Mouse (Mus musculus): ENCODE data around the gene Fxyd1.

The Fxyd1 gene

DNA sequence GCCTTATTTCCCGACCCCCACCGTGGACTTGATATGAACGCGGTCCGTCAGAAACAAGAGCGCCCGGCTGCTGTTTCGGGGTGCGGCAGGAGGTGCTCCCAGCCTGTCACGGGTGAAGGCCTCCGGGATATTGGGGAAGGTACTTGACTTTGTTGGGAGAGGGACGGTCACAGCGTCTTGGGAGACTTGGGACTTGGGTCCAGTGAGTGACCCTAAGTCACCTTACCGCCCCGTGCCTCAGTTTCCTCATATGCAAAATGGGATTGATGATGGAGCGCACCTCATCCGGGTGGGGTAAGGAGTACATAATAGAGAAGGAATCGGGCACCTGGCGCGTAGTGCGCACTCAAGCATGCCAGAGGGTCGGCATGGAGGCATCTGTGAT lies 4.8 kb downstream of the Fxyd1 start:
- DNase-seq = no peak

DNA sequence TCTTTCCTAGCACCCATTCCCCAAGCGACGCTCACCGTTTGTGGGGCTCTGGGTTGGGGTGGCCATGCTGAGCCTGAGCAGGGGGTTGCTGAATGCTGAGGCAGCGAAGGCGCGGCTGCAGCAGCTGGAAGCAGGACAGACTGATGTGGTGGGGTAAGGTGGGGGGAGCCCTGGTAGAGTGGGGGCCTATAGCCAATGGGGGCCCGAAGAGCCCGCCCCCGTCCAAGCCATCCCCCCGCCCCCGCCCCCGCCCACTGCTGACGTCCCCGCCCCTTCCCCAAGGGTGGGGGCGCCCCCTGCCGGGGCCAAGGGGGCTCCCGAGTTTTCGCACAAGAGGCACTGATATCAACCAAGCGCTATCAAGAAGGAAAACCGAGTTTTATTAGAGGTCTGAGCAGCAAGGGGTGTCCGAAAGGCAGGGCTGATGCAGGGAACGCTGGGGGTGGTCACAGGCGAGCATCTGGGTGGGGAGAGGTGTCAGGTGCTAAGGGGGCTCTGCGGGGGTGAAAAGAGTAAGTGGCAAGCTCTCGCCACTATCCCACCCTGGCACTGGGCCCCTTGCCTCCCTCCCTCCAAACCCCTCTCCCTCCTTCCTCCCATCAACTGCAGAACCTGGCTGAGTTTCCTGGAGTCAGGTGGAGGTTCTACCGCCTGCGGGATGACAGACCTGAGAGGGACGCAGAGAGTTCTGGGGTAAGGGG lies 5.5 kb downstream of the Fxyd1 start, which contains the start of gene Fxyd7:
TSS of gene Fxyd7 (minus strand) at position 147 of the 701 bp plus-strand sequence.
- DNase-seq = peak; percentile 48 to 53

DNA sequence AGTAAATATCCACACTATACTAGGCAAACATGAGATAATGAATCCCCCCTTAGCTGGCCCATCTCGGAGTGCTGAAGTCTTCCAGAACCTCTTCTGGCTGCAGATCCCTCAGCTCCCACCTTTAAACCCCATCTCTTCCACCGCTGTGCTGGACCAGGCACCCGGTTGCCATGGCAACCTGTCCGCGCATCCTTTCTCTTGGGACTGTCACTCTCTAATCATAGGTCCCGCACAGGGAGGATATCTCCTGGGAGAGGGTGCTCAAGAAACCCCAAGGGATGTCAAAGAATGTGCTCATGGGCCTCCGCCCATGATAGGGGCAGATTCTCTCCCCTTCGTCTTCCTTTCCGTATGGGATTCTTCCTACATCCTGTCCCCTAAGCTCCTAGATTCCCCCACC lies 6.1 kb downstream of the Fxyd1 start:
- DNase-seq = no peak

DNA sequence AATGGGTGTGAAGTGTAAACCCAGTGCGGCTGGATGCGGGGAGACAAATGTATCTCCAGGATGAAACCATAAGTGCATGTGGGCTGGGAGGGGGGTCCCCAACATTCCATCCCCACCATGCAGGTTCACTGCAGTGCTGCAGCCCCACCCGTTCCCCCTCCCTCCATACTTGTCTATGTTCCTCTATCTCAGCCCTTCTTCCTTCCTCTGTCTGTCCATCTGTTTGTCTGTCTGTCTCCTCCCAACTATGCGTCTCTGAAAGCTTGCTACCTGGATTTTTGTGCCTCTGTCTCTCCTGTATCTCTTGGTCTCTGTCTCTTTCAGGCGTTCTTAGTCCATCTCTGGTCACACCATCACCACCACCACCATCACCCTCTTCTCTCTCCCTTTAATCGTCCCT lies 6.5 kb downstream of the Fxyd1 start:
- no peak for DNase-seq

DNA sequence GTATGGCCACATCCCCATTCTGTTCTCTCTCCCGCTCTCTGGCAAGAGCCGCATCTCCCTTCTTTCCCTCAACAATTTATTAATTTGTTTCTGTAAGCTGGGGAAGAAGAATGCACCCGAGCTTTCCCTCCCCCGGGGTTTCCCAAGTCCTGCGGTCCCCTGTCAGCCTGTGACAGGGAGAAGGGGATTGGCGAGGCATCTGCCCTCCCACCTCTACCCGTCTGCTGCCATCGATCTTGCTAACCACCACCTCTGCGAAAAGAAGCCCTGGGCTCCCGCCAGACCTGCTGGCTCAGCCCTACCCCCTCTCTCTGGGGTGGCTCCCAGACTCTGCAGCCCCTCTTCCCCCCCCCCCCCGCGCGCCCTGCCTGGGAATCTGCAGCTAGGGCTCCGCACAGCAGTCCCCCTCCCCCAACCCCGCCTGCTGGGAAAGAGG lies 7.1 kb downstream of the Fxyd1 start:
- no peak for DNase-seq

DNA sequence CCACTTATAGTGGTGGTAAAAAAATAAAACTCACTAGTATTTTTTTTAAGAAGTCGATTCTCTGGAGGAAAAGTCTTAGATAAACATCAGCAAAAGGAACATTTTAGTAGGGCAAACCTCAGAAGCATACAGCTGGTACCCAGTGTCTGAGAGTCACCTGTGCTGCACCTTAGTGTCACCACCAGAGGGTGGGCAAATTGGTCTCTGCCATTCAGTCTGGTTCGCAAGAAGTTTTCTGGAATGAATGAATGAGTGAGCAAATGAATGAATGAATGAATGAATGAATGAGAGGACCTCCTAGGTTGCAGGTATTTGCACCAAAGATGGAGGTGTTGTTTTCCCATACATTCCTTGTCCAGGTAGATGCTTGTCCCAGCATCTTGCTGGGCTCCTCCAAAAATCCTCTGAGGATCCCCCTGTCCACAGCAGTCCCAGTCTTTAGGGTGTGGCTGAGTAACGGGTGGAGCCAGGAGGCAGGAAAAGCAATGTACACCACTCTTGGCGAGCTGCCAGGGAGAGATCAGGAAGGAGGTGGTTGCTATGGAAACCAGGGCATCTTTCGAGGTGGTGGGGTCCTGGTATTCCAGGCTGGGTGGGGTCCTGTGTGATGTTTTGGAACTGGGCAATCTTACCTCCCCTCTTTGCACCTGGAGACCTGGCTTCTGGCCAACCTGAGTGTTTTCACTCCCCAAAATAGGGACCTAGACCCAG lies 7.7 kb downstream of the Fxyd1 start:
- peak in 1 of 2 experiments; percentile 28 for DNase-seq

DNA sequence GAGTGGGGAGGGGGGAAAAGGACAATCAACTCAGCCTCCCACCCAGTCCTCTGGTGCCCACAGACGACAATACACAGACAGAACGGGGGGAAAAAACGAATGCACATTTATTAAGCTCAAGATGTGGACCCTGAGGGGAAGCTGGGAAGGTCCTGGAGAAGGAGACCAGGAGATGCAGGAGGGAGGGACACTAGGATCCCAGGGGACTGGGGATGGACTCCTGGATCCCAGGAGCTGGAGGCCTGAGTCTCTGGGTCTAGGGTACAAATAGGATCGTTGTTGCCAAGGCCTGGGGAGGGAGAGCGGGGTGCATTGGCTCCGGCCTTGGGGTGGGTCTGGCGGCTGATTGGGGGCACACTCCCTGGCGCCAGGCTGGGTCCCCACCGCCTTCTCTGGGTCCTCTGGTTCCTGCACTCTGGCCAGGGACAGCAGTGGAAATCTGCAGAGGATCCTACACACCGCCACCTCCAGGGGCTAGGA lies 14.5 kb downstream of the Fxyd1 start, which contains the start of gene Fxyd5:
TSS of gene Fxyd5 (minus strand) at position 51 of the 480 bp plus-strand sequence.
- DNase-seq = no peak

DNA sequence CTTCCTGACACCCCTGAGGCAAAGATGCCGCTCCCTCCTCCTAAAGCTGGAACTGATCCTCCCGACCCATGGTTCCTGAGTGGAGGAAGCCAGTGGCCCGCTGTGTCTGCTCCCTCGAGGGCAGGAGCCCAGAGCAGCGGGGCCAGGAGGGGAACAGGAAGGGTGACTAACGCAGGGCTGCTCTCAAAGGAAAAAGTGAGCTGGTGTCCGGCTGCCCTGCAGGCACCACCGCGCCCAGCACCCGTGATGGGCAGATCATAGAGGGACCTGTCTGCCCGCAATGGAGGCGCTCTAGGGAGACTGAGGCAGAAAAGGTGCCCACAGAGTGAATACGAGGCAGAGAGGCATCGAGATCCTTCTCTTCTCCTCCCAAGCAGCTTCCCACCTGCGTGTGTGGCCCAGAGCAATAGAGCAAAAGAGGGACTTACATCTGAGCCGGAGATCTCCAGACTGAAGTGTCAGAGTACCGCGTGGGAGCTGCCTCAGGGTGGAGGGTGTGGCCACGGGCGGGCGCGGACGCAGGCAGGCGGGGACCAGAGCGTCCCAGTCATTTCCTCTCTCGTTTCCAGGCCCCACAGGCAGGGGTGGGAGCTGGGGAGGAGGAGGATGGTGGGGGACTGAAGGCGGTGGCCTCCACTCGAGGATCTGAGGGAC lies 15.2 kb downstream of the Fxyd1 start:
- DNase-seq = peak; percentile 75 to 84

DNA sequence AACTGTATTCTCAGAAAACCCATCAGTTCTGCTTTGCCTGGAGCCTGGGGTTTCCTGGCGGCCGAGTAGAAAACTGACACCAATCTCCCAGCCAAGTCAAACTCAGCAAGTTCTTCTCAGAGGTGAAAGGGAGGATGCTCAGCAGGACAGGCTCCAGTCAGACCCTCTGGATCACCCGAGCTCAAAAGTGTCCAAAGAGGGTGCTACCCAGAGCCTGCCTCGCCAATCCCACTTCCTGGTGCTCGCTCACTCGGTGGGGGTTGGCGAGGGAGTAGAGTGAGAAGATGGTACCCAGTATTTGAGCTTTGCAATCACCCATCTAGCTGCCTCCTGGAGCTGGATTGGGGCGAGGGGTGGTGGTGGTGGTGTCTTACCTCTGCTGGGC lies 16.0 kb downstream of the Fxyd1 start:
- DNase-seq = peak; percentile 43 to 53

DNA sequence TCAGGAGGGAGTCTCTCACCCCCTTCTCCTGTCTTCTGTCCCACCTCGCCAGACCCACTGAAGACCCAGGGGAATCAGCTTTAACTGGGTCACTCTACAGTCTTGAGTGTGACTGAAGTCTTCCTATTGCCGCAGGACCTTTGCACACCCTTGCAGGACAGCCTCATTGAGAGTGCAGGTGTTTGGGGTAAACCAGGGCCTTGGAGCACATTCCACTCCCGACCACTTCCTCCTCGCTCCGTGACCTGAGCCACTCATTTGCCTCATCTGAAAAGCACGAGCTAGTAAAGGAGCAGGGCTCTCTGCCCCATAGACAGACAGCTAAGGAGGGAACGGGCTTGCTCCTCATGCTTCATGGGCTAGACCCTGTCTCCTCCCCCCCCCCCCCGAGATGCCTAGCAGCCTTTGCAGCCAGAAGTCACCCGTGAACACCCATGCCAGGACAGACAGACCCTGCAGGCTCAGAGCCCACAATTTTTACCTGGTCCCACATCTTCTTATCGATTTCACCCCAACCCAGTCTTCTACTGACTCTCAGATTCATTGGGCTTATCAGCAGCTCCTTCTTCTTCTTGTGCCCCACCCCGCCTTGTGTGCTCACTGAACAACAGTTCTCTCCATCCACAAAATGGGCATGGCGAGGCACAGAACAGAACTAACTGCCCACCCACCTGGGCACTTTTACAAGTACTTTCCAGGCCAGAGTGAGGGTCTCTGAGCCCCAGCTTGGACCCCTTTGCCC lies 16.5 kb downstream of the Fxyd1 start:
- DNase-seq = peak; percentile 56 to 68

DNA sequence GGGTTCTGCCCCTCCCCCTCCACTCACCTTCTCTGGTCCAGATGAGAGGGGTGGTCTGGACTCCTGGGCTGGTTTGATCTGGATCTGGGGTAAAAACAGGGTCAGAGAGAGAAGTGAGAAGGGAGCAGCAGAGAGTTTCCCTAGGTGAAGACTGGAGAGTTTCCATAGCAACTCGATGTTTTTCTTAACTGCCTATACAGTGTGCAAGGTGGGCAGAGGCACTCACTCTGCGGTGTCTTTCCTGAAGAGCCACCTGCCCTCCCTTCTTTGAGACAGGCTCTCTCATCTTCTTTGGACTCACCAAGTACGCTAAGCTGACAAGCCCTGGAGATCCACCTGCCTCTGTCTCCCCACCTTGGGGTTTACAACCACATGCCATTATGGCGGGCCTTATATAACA lies 18.0 kb downstream of the Fxyd1 start:
- peak in 1 of 2 experiments; percentile 22 for DNase-seq

DNA sequence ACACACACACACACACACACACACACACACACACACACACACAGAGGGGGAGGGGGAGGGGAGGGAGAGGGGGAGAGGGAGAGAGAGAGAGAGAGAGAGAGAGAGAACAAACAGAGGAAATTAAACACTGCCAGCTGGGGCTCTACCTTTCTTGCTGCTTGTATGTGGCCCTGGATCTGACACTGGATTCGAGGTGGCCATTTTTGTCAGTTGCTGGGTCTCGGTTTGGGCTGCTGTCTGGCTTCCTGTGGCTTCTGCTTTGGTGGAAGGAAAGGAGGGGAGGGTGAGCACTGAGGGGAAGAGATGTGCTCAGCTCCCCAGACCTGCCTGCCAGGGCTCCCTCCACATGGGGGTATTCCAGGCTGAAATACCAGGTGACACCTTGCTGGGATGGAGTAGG lies 19.3 kb downstream of the Fxyd1 start:
- DNase-seq = peak; percentile 63 to 71

DNA sequence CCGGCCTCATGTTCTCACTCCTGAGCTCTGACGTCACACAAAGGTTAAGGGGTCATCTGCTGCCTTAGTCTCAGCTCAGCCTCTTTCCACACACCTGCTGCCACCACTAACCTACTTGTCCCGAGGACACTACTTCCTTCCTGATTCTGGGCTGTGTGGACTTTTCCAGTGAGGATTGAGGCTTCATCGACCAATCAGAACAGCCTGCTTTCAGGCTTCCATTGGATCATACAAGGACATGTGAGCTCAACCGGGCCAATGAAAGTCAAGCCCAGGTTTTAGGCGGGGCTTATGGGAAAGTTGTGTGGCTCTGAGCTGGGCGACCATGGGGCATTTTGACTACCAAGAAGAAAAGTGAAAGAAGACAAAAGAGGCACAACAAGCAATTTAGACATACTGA lies 20.1 kb downstream of the Fxyd1 start:
- peak; percentile 40 to 63 for DNase-seq

DNA sequence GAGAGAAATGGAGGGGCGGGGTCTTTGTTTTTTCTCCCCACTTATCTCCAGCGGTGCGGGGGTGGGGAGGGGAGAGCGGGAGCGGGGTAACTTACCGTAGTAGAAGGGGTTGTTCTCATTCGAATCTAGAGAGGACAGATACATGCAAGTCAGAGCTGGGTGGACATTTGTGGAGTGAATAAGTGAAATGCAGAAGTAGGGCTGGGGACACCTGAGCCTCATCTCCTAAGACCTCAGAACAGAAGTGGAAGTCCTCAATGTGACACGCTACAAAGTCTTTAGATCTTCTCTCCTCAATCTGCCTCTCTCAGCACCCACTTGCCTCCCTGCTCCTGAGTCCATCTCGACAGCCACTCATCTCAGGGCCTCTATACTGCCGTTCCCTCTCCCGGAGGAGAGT lies 21.7 kb downstream of the Fxyd1 start:
- no peak for DNase-seq

DNA sequence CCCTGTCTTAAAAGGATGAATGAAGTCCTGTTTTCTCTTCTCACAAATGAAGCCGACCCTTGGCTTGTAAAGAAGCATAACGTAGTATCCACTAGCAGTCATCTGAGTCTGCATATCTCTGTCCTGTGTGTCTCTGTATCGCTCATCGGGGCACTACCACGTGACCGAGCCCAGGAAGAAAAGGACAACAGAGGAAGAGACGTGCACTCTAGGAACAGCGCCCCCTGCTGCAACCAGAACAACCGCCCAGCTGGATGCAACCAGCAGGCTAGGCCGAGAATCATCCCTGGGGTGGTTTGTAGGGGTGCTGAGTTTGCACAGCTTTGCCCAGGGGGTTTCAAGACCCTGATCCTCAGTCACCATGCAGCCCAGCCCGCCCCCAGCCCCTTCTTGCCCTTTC lies 22.2 kb downstream of the Fxyd1 start:
- peak; percentile 54 to 70 for DNase-seq

DNA sequence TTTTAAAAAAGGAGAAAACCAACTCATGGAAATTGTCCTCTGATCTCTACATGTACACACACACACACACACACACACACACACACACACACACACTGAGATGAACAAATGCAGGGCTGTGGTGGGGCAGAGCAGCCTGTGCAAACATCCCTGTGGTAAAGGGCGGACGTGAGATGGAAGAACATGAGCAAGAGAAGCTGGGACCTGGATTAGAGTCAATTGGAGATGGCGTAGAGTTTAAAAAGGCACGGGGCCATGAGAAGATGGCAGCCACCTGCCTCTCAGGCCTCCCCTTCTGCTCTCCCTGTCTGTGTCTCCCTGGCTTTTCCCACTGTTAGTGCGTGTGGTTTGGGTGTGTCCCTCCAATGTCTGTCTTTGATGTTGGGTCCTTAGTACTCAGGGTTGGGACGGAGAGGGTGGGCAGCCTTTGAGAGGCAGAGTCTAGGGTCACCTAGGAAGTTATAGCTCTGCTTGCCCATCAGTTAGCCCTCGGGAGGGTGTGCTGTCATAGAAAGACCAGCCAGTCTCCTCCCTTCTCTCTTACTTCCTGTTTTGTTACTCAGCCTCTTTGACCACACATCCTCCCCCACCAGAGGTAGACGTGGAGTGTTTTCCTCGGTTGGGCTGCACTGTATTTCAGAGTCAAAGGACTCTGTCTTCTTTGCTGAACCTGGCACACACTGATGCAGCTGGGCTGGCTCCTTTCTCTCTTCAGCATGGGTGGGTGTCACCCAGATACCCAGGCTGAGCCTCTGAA lies 23.4 kb downstream of the Fxyd1 start:
- DNase-seq = peak; percentile 60 to 78

DNA sequence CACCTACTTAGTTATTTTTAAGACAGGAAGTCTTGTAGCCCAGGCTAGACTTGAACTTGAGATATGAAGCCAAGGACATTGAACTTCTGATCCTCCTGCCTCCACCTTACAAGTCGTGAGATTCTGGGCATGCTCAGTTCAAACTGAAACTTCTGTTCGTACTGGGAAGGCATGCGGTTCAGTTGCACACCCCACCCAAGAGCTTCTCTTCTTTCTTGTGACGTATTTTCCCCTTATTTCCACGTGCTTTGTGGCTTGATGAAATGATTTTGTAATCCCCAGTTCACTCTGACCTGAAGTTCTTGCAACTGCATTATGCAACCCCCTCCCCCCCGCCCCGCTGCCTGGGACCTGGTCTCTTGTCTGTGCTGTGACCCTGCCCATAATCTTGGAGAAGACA lies 25.3 kb downstream of the Fxyd1 start:
- no peak for DNase-seq

DNA sequence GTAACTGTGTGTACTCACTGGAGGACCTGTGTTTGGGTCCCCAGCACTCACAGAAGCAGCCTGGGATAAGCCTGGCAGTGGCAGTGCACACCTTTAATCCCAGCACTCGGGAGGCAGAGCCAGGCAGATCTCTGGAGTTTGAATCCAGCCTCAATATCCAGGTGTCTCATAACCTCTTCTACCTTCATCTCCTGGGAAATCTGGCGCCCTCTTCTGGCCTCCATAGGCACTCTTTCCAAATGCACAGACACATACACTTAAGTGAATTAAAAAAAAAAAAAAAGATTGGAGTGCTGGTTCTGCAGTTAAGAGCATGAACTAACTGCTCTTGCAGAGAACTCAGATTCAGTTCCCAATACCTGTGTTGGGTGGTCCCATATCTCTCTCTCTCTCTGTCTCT lies 26.3 kb downstream of the Fxyd1 start:
- DNase-seq = no peak

DNA sequence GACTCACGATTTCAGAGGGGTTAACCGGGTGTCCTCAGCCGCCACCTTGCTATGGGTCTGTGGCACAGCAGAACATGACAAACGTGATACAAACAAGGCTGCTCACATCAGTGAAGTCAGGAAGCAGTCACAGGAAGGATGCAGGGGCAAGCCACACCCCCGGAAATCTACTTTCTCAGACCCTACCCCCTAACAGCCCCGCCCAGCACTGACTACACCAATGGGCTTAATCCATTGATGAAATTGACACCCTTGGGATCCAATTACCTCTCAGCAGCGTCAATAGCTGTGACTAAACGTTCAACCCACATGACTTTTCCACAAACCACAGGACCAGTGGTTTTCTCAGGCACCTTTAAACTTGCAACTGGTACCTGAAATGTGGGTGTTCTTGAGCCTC lies 28.4 kb downstream of the Fxyd1 start:
- DNase-seq = no peak

DNA sequence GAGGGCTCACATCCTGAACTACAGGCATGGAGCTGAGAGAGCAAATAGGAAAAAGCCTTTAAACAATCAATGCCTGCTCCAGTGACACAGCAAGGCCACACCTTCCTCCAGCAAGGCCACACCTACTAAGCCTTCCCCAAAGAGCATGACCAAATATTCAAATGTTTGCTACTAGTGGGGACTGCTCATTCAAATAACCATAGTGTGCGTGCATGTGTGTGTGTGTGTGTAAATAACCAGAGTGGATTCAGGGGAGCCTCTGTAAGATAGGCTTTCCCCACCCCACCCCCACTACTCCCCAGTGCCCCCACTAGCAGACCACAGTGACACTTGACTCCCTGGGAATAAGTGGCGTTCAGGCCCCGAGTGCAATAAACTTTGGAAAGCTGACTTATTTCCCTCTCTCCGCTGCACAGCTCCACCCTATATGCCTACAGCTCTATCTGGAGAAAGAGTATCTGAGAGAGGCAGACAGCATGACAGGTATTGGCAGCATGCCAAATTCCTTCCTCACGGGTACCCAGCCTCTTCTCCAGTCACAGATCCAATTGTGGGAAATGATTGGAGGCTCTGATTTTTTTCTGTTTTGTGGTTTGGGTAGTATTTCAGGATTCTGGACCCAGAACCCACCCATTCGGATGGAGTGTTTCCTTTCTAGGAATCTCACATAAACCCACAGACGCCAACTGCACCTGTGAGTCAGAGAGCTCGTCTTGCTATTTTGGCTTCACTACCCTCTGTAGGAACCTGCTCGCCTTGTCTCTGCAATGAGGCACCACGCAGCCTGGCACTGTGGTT lies 39.7 kb downstream of the Fxyd1 start:
- DNase-seq = no peak

DNA sequence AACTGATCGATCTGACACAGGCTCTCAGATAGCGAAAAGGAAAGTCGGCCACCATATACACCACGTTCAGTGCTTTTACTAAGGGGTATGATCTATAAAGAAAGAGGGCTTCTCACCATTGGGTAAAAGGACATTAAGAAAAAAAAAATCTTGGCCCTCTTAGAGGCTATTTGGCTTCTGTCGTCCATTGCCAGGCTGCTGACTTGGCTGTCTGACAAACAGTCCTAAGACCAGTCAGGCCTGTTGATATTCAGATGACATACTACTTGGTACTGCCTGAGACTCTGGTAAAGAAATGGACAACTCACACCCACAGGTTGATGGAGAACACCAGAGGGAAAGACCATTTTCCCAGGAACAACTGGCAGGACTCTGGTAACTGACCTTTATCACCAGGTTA lies 44.0 kb downstream of the Fxyd1 start:
- no peak for DNase-seq
